Mouse (Mus musculus) right cerebral cortex, adult 18-20 months (tissue): ENCODE measurements at regions not wholly inside any gene's neighbourhood (a gene's known extent, or its start where the extent isn't known, plus 50 kb on each side); places are given as distances from the start of the nearest gene placed in this dataset.

Experiments used
- DNase-seq: peaks from one replicate; pipeline ENCODE4 v3.0.0; 2022; ENCODE audit warnings: mixed read lengths

- DNase-seq, result no peak
Measured at GRCm38 (mm10) chr2:170945401-170946105, 213.9 kb downstream of the Dok5 start.

GRCm38 (mm10) chr2:170946106-170946657 lies 214.6 kb downstream of the Dok5 start:
- DNase-seq, result no peak

- DNase-seq, result no peak
Measured at GRCm38 (mm10) chr2:170947236-170947635, 215.6 kb downstream of the Dok5 start.

- DNase-seq, result no peak
Measured at GRCm38 (mm10) chr2:170954626-170955025, 223.0 kb downstream of the Dok5 start.

- no peak for DNase-seq
Measured at GRCm38 (mm10) chr2:170956766-170957165, 225.2 kb downstream of the Dok5 start.

- DNase-seq, result no peak
Measured at GRCm38 (mm10) chr2:170960396-170960795, 228.8 kb downstream of the Dok5 start.

GRCm38 (mm10) chr2:170962481-170962880 lies 230.9 kb downstream of the Dok5 start:
- no peak for DNase-seq

- no peak for DNase-seq
Measured at GRCm38 (mm10) chr2:170969430-170969829, 237.8 kb downstream of the Dok5 start.

- peak; percentile 1 for DNase-seq
Measured at GRCm38 (mm10) chr2:170985357-170985756, 253.8 kb downstream of the Dok5 start.

GRCm38 (mm10) chr2:170998378-170998777 lies 266.8 kb downstream of the Dok5 start:
- DNase-seq, result no peak

- no peak for DNase-seq
Measured at GRCm38 (mm10) chr2:171000165-171000564, 268.6 kb downstream of the Dok5 start.

GRCm38 (mm10) chr2:171028481-171028880 lies 296.9 kb downstream of the Dok5 start:
- no peak for DNase-seq
